Mouse (Mus musculus): ENCODE measurements at regions not wholly inside any gene's neighbourhood (a gene's known extent, or its start where the extent isn't known, plus 50 kb on each side); places are given as distances from the start of the nearest gene placed in this dataset.

- no peaks in the 10 kb centered on the region for H3K4me1 ChIP-seq (ENCODE audit: control insufficient read depth)
- no peak for TF ChIP-seq TAL1 (IDR thresholded peaks at IDR 0.05; ENCODE audit: low read length)
- TF ChIP-seq GATA1 (IDR thresholded peaks at IDR 0.05; ENCODE audit: low read length) = no peak
- H3K36me3 ChIP-seq (ENCODE audit: control insufficient read depth) = no peaks in the 10 kb centered on the region
- no peaks in the 10 kb centered on the region for H3K27me3 ChIP-seq (ENCODE audit: control insufficient read depth)
- H3K9me3 ChIP-seq (ENCODE audit: control insufficient read depth, low read length) = peaks cover 10% of the 10 kb centered on the region
- no peak overlapping the region for H3K4me3 ChIP-seq (replicated peaks)
Measured at GRCm38 (mm10) chr5:119418486-119418885, 252.0 kb upstream of the Tbx3 start.

GRCm38 (mm10) chr5:119427511-119428019, 242.9 kb upstream of the Tbx3 start:
- H3K9me3 ChIP-seq (ENCODE audit: control insufficient read depth, low read length) = peaks cover 11% of the 10 kb centered on the region
- H3K27me3 ChIP-seq (ENCODE audit: control insufficient read depth) = no peaks in the 10 kb centered on the region
- H3K4me1 ChIP-seq (ENCODE audit: control insufficient read depth) = no peaks in the 10 kb centered on the region
- H3K4me3 ChIP-seq (replicated peaks) = no peak overlapping the region
- TF ChIP-seq GATA1 (IDR thresholded peaks at IDR 0.05; ENCODE audit: low read length) = no peak
- H3K36me3 ChIP-seq (ENCODE audit: control insufficient read depth) = no peaks in the 10 kb centered on the region

GRCm38 (mm10) chr5:119431271-119431756, 239.2 kb upstream of the Tbx3 start:
- Histone ChIP-seq H3K27me3 (ENCODE audit: control insufficient read depth) (no peaks in the 10 kb centered on the region), H3K36me3 (ENCODE audit: control insufficient read depth) (no peaks in the 10 kb centered on the region), H3K9me3 (ENCODE audit: control insufficient read depth, low read length) (peaks cover 9% of the 10 kb centered on the region), H3K4me1 (ENCODE audit: control insufficient read depth) (no peaks in the 10 kb centered on the region), H3K4me3 (replicated peaks) (no peak overlapping the region)
- TF ChIP-seq GATA1 (IDR thresholded peaks at IDR 0.05; ENCODE audit: low read length) = no peak

GRCm38 (mm10) chr5:119434572-119434971, 235.9 kb upstream of the Tbx3 start:
- H3K4me1 ChIP-seq (ENCODE audit: control insufficient read depth) = no peaks in the 10 kb centered on the region
- H3K27me3 ChIP-seq (ENCODE audit: control insufficient read depth) = no peaks in the 10 kb centered on the region
- no peaks in the 10 kb centered on the region for H3K36me3 ChIP-seq (ENCODE audit: control insufficient read depth)
- TF ChIP-seq TAL1 (IDR thresholded peaks at IDR 0.05; ENCODE audit: low read length) (no peak), GATA1 (IDR thresholded peaks at IDR 0.05; ENCODE audit: low read length) (no peak)
- H3K9me3 ChIP-seq (ENCODE audit: control insufficient read depth, low read length) = peaks cover 6% of the 10 kb centered on the region
- H3K4me3 ChIP-seq (replicated peaks) = no peak overlapping the region

- no peaks in the 10 kb centered on the region for H3K27me3 ChIP-seq (ENCODE audit: control insufficient read depth)
- H3K9me3 ChIP-seq (ENCODE audit: control insufficient read depth, low read length) = no peaks in the 10 kb centered on the region; the same call in 1 of the 2 replicates
- no peaks in the 10 kb centered on the region for H3K36me3 ChIP-seq (ENCODE audit: control insufficient read depth)
- no peak overlapping the region for H3K4me3 ChIP-seq (replicated peaks)
- TF ChIP-seq GATA1 (IDR thresholded peaks at IDR 0.05; ENCODE audit: low read length) (no peak), TAL1 (IDR thresholded peaks at IDR 0.05; ENCODE audit: low read length) (no peak)
- no peaks in the 10 kb centered on the region for H3K4me1 ChIP-seq (ENCODE audit: control insufficient read depth)
Measured at GRCm38 (mm10) chr5:119448494-119448893, 222.0 kb upstream of the Tbx3 start.

- Histone ChIP-seq H3K4me3 (replicated peaks) (no peak overlapping the region), H3K36me3 (ENCODE audit: control insufficient read depth) (no peaks in the 10 kb centered on the region), H3K9me3 (ENCODE audit: control insufficient read depth, low read length) (no peaks in the 10 kb centered on the region; the same call in 1 of the 2 replicates), H3K27me3 (ENCODE audit: control insufficient read depth) (no peaks in the 10 kb centered on the region), H3K4me1 (ENCODE audit: control insufficient read depth) (no peaks in the 10 kb centered on the region)
- TF ChIP-seq TAL1 (IDR thresholded peaks at IDR 0.05; ENCODE audit: low read length) (no peak), GATA1 (IDR thresholded peaks at IDR 0.05; ENCODE audit: low read length) (no peak)
Measured at GRCm38 (mm10) chr5:119449166-119449565, 221.3 kb upstream of the Tbx3 start.

- Histone ChIP-seq H3K4me3 (replicated peaks) (no peak overlapping the region), H3K4me1 (ENCODE audit: control insufficient read depth) (no peaks in the 10 kb centered on the region), H3K27me3 (ENCODE audit: control insufficient read depth) (no peaks in the 10 kb centered on the region), H3K36me3 (ENCODE audit: control insufficient read depth) (no peaks in the 10 kb centered on the region), H3K9me3 (ENCODE audit: control insufficient read depth, low read length) (peaks cover 5% of the 10 kb centered on the region; the same call in 1 of the 2 replicates)
- TF ChIP-seq GATA1 (IDR thresholded peaks at IDR 0.05; ENCODE audit: low read length) = no peak
- no peak for TF ChIP-seq TAL1 (IDR thresholded peaks at IDR 0.05; ENCODE audit: low read length)
Measured at GRCm38 (mm10) chr5:119459751-119460150, 210.7 kb upstream of the Tbx3 start.

GRCm38 (mm10) chr5:119462659-119463530, 207.6 kb upstream of the Tbx3 start:
- peaks cover 11% of the 10 kb centered on the region; the same call in 1 of the 2 replicates for H3K9me3 ChIP-seq (ENCODE audit: control insufficient read depth, low read length)
- no peak overlapping the region for H3K4me3 ChIP-seq (replicated peaks)
- H3K4me1 ChIP-seq (ENCODE audit: control insufficient read depth) = no peaks in the 10 kb centered on the region
- no peak for TF ChIP-seq GATA1 (IDR thresholded peaks at IDR 0.05; ENCODE audit: low read length)
- no peak for TF ChIP-seq TAL1 (IDR thresholded peaks at IDR 0.05; ENCODE audit: low read length)
- H3K27me3 ChIP-seq (ENCODE audit: control insufficient read depth) = no peaks in the 10 kb centered on the region
- no peaks in the 10 kb centered on the region for H3K36me3 ChIP-seq (ENCODE audit: control insufficient read depth)

GRCm38 (mm10) chr5:119464553-119464952, 205.9 kb upstream of the Tbx3 start:
- Histone ChIP-seq H3K9me3 (ENCODE audit: control insufficient read depth, low read length) (peaks cover 6% of the 10 kb centered on the region; the same call in 1 of the 2 replicates), H3K4me1 (ENCODE audit: control insufficient read depth) (no peaks in the 10 kb centered on the region), H3K27me3 (ENCODE audit: control insufficient read depth) (no peaks in the 10 kb centered on the region), H3K36me3 (ENCODE audit: control insufficient read depth) (no peaks in the 10 kb centered on the region), H3K4me3 (replicated peaks) (no peak overlapping the region)
- TF ChIP-seq TAL1 (IDR thresholded peaks at IDR 0.05; ENCODE audit: low read length) (no peak), GATA1 (IDR thresholded peaks at IDR 0.05; ENCODE audit: low read length) (no peak)
